Mouse (Mus musculus) liver, adult (tissue): ENCODE results near the gene B830017H08Rik.

Source experiments
- GATA4 ChIP-seq: IDR thresholded peaks from 2 replicates; pipeline ENCODE4 v1.6.1; 2014; ENCODE audit warnings: mild to moderate bottlenecking, low read length; ENCODE audit not compliant: insufficient replicate concordance

B830017H08Rik gene

GRCm38 (mm10) chr16:17803675-17804448 is 29.1 kb upstream of the B830017H08Rik start:
- no peak for TF ChIP-seq GATA4

GRCm38 (mm10) chr16:17804449-17804912 is 28.4 kb upstream of the B830017H08Rik start:
- TF ChIP-seq GATA4 = no peak

GRCm38 (mm10) chr16:17804982-17805381 is 27.9 kb upstream of the B830017H08Rik start:
- no peak for TF ChIP-seq GATA4

- no peak for TF ChIP-seq GATA4
These were observed 26.2 kb upstream of the B830017H08Rik start for GRCm38 (mm10) chr16:17806581-17807191.

DNA sequence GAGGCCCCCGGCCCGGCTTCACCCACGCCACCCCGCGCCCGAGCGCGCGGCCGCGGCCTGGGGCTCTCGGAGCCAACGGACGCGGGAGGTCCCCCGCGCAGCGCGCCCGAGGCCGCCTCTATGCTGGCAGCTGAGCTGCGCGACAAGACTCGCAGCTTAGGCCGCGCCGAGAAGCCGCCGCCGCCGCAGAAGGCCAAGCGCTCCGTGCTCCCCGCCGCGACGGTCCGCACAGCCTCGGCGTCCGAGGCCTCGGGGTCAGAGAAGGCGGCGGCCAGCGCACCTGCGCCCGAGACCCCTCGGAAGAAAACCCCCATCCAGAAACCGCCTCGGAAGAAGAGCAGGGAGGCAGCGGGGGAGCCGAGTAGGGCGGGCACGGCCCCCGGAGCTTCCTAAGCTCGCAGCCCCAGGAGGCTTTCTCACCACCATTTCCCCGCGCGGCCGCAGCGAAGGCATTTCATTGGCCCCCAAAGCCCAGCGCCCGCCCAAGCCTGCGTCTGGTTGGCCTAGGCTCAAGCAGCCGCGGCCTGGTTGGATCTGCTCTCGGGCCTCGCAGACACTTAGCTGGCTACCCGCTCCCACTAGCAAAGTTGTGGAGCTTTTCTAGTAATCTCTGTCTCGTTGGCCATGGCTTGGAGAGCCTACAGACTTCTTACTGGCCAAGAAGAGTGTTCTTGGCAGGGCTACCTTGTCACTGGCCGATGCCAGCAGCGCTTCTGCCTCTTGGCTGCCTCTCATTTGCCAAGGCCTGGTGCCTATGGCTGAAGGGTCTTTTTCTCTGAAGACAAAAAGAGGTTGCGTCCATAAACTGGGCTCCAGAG is 25.5 kb upstream of the B830017H08Rik start:
- TF ChIP-seq GATA4 = no peak

GRCm38 (mm10) chr16:17809125-17809524 is 23.8 kb upstream of the B830017H08Rik start:
- TF ChIP-seq GATA4 = no peak

DNA sequence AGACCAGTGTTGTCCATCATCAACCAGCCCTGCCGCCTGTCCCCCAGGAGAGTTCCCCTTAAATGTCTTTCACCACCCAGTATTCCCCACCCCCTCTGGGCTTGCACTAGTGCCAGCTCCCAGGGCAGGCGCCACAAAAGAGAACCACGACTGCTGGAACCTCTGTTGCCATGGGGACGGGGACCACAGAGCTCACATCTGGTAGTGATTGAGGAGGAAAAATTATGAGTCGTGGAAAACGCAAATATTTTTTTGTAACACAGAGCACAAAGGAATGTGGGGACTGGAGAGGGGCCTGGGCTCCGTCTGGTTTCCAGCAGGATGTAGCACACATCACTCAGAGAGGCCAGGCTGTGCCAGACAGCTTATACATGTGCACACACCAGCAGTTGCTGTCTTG is 23.2 kb upstream of the B830017H08Rik start:
- TF ChIP-seq GATA4 = no peak

- no peak for TF ChIP-seq GATA4
These were observed 20.8 kb upstream of the B830017H08Rik start for GRCm38 (mm10) chr16:17812120-17812519.

GRCm38 (mm10) chr16:17813173-17813572 is 19.7 kb upstream of the B830017H08Rik start:
- no peak for TF ChIP-seq GATA4

DNA sequence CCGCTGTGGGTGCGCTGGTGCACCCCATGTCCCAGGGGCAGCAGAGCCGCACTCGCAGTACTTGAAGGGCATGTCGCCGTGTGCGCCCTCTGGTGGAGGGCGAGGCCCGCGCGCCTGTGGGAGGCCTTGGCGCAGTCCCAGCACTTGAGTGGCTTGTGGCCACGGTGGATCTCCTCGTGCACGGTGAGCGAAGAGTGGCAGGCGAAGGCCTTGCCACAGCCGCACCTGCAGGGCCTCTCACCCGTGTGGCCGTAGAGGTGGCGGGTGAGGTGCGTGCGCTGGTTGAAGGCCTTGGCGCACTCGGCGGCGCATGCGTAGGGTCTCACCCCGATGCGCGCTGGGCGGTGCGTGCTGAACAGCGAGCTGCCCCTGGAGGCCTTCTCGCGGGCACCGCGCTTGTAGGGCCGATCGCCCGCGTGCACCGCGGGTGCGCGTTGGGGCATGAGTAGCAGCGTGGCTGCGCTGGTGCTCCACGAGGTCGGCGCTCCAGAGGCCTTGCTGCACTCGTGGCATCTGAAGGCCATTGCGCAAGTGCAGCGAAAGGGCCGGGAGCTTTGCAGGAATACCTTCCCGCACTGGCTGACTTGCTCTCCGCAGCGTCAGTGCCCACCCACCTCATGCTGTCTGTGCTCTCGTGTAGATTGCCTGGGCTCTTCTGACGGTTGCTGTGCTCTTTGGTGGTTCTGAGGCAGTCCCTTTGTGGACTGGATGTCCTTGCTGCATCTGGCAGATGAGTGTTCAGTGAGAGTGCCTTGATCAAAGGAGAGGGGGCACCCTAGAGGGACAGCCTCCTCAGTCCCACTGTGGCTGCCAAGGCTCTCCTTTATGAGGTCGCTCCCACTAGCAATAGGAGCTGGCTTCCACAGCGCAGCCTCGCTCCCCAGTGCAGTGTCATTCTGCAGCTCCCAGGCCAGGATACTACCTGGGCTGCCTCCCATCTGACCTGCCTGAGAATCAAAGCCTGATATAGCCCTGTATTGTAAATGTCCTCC is 17.2 kb upstream of the B830017H08Rik start:
- TF ChIP-seq GATA4 = no peak

DNA sequence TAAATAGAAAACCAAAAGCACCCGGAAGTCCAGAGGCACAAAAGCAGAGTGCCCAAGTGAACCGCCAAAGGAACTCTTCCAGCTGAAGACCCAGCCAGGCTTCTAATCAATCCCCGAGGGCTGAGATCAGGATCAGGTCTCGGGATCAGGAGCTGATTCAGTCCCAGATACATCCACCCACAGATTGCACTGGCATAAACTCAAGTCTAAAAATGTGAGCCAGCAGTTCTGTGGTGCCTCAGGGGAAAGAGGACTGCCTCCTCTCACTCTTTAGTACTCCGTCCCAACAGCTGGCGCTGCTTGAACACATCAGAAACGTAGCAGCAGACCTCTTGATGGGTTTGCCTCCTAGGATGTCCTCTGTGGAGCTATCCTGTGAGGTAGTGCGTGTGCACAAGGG is 16.4 kb upstream of the B830017H08Rik start:
- no peak for TF ChIP-seq GATA4

- TF ChIP-seq GATA4 = no peak
These were observed 6.4 kb upstream of the B830017H08Rik start for GRCm38 (mm10) chr16:17826500-17826899.

GRCm38 (mm10) chr16:17828229-17828628 is 4.7 kb upstream of the B830017H08Rik start:
- no peak for TF ChIP-seq GATA4

- no peak for TF ChIP-seq GATA4
These were observed 4.1 kb upstream of the B830017H08Rik start for GRCm38 (mm10) chr16:17828867-17829266.
